Mouse (Mus musculus) mouse embryonic stem cell (cell line): ENCODE results near the gene Snap29.

ENCODE experiments used
- in situ Hi-C, 2 experiments: fragments of 300-500 bp; cut with MboI; formaldehyde crosslinking; loops; 1 replicate in 1 of 2; 3 replicates in 1 of 2; pipeline ENCODE4 v1.14.3; 2019 to 2020; ENCODE audit warnings: low sequenced_read_pairs in 2 of 2, low pct_unique_long_range_greater_than_20kb in 1 of 2, mixed read lengths in 1 of 2; ENCODE audit not compliant: unreplicated experiment in 1 of 2

The Snap29 gene

DNA sequence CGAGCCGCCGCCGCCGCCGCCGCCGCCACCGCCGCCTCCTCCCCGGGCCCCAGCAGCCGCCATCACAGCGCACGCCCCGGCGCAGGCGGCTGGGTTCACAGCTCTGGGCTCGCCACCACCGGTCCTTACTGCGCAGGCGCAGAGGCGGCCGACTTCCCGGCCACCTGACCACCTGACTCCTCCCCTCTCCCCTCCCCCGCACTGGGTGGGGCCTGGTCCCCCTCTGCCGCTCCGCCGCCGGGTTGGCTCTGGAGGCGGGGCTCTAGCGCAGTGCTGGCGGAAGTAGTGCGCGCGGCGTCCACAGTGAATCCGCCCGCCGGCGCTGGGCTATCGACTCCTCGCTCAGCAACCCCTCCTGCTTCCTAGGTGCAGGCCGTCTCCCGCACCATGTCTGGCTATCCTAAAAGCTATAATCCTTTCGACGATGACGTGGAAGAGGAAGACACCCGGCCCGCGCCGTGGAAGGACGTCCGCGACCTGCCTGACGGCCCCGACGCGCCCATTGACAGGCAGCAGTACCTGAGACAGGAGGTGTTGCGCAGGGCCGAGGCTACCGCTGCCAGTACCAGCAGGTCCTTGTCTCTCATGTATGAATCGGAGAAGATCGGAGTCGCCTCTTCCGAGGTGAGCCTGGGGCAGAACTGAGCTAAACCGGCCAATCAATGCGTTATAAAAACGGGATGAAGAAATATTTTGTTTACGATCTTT lies at the start of gene Snap29, which contains the start of gene Pi4ka:
Gene Snap29 (plus strand): TSS at position 251 of the 708 bp plus-strand sequence.
Gene Pi4ka (minus strand): TSS at position 579 of the 708 bp plus-strand sequence.
- in situ Hi-C loops = no loop called here

DNA sequence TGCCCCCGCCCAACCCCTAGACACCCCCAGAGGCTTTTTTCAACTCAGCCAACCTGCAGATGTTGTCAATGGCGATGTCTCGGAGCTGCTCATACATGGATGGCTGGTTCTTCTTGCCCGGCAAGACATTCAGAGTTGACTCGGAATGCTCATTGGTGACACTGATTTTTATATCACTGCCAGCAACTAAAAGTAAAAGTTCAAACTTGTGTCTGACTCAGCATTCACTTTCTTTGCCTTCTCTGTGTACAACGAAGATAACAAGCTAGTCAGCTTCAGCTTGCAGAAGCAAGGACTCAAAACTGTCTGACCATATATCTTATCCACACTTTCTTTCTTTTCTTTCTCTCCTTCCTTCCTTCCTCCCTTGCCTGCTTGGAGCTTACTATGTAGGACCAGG lies 49.8 kb upstream of the Snap29 start:
- in situ Hi-C loops = no loop called here

DNA sequence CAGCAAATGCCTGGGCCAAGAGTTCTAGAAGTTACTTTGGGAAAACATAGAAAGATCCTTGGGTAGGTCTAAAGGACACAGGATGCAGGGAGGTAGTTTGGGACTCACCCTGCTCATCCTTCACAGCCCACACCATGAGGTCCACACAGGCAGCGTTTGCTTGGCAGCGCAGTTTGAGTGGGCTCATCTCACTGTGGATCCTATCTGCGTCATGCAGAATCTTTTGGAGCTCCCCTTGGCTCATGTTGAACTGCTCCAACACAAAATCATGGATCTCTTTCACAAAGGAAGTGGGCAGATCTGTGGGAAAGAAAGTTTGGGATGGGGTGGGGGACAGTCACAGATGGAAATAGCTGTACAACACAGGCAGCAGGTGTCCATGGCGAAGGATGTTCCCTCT lies 47.0 kb upstream of the Snap29 start:
- in situ Hi-C loops = no loop called here

DNA sequence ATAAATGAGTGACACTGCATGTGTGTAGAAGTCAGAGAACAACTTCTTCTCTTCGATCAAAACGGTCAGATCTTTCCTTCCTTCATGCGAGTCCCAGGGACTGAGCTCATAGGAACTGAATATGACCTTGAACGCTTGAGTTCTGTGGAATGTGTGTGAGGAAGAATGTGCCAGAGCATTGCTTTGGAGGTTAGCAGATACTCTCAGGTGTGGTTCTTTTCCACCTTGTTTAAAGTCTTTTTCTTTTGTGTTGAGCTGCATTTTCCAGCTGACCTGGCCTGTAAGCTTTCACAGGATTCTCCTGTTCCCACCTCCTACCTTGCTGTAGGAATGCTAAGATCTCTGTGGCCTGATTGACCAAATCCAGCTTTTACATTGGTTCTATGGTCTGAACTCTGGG lies 23.5 kb upstream of the Snap29 start:
- in situ Hi-C loops = no loop called here

DNA sequence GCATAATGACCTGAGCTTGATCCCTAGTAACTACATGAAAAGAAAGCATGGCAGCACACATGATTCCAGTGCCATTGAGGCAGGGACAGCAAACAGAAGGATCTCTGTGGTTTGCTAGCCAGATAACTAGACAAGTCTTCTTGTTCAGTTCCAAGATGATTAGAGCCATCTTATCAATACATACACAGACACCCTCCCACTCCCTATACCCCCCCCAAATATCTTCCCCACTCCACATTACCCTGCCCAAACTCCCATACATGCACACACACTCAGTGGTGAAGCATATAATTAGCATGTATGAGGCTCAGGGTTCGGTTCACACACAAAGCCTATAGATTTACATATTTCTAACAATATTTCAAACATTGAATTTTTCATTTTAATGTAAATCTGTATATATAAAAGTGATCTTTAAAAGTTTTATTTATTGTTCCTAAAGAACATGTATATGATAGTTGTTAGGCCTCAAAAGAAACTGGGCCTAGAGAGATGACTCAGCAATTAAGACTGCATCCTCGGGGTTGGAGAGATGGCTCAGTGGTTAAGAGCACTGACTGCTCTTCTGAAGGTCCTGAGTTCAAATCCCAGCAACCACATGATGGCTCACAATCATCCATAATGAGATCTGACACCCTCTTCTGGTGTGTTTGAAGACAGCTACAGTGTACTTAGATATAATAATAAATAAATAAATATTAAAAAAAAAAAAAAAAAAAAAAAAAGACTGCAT lies 22.0 kb upstream of the Snap29 start:
- in situ Hi-C loops = no loop called here

DNA sequence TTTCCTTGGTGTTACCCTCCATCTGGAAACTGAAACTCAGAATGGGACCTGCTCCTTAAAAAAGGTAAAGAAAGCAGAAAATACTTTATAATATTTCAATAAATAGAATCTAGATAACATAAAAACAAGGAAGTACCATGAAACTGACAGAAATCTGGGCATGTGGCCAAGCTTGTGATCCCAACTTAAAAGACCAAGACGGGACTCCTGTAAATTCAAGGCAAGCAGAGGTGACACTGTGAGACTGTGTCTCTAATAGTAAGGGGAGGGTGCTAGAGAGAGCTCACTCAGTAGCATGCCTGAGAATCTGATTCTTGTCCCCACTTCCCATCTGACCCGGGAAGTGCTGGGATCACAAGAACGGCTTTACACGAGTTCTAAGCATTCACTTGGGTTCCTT lies 13.0 kb upstream of the Snap29 start:
- in situ Hi-C loops = no loop called here

DNA sequence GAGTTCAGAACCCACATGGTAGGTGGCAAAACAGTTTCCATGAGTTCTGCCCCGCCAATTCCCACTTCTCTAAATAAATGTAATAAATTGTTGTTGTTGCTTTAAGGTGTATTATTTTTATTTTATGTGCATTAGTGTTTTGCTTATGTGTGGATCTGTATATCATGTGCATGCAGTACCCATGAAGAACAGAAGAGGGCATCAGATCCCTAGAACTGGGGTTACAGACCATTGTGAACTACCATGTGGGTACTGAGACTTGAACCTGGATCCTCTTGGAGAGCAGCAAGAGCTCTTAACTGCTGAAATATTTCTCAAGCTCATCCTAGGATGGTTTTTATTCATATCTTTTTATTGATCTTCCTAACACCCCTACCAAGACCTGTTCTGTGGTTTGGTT lies 2.9 kb upstream of the Snap29 start:
- in situ Hi-C loops = no loop called here

DNA sequence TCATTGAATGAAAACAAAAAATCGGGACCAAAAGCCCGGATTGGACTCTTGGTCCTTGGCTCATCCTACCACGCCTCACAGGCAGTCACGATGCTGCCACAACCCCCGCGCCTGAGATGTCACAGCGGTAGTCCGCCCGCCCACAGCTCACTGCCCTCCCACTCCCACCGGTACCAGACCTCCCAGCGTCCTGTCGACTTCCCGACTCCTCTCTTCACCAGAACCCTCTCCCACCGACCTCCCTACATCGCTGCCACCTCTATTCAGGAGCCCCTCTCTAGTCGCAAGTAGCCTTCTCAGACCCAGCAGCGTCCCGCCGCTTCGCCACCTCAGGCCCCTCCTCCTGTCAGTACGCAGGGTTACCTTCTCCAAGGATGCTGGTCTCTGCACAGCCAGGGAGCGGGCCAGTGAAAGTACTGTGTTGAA lies 502 bp upstream of the Snap29 start:
- in situ Hi-C loops = no loop called here

DNA sequence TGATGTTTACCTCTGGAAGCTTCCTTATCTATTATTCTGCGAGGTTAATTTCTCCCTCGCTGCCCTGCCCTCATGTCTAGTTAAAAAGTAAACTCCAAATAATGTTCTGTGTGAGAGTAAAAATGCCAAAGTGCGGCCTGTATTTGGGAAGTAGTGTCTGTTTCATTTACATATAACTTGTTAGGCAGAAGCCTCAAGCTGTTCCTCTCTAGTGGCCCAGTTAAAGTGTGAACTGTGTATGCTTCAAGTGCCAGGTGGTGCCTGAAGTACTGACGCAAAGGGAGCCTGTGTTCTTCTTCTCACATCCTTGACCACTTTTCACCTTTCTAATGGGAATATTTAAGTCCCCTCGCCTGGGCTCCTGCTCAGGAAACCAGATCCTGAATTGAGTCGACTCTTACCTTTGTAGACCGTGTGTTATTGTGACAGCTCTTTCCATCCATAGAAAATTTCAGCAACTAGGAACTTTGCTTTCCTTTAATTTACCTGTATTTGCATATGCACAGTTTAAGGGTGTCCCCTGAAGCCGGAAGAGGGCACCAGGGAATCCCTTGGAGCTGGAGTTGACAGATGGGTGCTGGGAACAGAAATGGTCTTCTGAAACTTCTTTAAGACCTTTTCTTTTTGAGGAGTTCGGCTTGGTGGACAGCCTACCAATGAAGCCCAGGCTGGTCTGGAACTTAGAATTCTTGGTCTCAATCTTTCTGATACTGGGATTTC lies 886 bp downstream of the Snap29 start:
- in situ Hi-C loops = no loop called here

DNA sequence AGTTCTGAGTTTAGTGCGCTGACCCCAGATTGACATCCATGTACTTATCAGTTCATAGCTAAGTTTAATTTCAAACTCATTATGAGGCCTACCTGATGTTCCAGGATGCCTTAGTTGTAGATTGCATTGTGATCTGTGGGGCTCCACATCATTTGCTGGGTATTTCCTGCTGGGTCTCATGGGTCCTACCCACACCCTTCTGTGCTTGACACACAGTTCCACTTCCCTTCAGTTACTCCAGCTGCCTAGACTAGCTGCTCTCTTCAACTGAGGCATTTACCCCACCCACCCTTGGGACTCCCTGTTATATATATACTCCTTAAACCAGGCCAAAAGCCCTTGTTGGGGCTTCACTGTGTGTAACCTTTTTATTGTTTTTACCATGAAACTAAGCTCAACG lies 3.3 kb downstream of the Snap29 start:
- in situ Hi-C loops = no loop called here

DNA sequence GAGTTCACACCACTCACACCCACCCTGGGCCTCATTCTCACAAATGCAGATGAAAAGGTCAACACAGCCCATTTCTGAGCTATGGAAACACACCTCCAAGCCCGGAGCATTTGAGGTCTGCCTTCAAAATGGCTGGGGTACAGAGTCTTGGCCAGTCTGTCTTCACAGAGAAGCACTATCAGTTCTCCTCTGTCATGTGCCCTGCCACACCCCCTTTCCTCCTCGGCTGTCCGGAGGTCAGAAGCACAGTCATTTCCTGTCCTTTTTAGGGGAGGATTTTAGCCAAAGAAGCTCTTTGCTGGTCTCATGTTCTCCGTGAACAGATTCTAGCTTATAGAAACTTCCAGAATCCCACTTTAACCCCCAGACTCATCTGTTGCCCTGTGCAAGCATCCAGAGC lies 4.4 kb downstream of the Snap29 start:
- in situ Hi-C loops = no loop called here

DNA sequence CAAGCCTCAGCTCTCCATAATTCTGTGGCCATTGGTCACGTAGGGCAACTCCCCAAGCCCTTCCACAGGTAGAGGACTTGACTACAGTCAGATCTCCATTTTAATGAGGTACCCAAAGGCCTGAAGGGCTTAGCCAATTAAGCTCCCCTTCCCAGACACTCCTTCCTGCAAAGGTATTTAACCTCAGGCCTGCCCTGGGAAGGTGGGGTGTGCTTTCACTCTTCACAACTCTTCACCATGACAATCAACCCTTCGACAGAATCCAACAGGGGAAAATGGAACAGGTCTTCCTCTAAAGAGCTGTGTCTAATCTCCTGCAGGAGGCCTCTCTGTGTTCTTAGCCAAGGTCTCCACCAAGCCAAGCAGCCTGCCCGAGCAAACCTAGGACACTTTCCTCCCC lies 17.2 kb downstream of the Snap29 start:
- in situ Hi-C loops = no loop called here

DNA sequence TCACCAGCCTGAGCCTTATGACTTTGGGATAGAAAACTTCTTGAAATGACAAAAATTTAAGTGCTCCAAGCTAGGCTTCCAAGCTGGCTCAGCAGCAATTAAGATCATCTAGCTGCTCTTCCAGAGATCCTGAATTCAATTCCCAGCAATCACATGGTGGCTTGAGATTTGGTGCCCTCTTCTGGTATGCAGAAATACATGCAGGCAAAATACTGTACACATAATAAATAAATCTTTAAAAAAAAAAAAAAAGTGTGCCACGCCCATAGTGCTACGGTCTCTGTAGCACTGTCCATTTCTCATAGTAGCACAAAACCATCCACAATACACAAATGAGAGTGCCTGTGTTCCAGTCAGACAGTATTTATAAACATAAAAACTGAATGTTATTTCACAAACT lies 26.8 kb downstream of the Snap29 start:
- in situ Hi-C loops = no loop called here

DNA sequence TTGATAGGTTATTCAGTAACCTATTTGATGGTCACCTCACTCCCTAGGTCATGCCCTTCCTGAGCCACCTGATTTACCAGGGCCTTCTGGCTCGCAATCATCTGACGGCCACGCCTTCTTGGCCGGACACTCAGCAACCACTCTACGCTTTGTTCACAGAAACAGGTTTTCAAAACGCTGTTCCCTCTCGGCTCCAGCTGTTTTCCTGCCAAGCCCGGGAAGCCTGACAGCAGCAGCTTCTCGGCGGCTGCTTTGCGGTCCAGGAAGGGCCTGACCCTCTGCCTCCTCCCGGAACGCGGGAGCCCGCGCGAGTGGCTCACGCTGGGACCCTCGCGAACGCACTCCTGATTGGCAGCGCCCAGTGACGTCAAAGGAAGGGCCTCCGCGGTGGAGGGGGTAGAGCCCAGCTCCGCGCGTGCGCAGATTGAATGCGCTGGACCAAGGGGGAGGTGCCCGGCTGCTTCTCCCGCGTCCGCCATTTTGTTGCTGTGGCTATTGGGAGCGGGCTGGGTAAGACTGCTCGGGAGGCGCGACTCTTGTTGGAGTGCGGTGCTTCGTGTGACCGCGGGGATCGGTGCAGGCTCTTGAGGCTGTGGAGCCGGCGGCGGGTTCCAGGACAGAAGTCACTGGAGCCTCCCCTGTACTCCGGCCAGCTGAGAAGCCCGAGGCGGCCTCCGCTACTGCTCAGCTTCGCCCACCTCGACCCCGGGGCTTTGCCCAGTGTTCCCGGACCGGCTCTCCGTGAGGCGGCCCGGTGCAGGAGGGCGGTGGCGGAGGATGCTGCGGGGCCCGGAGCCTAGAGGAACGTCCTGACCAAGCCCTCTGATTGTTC lies 46.0 kb downstream of the Snap29 start, which contains the start of gene Crkl:
Gene Crkl (plus strand): TSS at position 447 of the 832 bp plus-strand sequence.
- in situ Hi-C loops = no loop called here

DNA sequence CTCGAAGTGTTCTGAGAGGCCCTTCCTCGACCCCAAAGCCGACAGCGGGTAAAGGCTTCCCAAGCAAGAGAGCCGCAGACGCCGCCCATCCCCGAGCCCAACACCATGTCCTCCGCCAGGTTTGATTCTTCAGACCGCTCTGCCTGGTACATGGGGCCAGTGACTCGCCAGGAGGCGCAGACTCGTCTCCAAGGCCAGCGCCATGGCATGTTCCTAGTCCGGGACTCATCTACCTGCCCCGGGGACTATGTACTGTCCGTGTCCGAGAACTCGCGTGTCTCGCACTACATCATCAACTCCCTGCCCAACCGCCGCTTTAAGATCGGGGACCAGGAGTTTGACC lies 46.6 kb downstream of the Snap29 start:
- in situ Hi-C loops = no loop called here

DNA sequence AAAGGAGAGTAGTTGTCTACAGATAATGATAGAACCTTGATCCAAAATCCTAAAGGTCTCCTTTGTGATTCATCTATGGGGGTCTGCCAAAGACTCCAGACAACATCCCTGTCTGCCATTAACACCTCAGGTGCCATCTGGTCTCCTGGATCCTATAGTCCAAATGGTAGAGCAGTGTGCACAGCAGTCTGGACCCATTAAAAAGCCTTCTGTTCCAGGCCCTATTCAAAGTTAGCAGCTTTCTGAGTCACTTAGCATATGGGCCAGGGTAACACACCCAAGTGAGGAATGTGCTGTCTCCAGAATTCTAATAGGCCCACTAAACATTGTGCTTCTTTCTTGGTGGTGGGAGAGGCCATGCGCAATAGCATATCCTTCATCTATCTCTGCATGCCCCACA lies 51.1 kb downstream of the Snap29 start:
- in situ Hi-C loops = no loop called here

DNA sequence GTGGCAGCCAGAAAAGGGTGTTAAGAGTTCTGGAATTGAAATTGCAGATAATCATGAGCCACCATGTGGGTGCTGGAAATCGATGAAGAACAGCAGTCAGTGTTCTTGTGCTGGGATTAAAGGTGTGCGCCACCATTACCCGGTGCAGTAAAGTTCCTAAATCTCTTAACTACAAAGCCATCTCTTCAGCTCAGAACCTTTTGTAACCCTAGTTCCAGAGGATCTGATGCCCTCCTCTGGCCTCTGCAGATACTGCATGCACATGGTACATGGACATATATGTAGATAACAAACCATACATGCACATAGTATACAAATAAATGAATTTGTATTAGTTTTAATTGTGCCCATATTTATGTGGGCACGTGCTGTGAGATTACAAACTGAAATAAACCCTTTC lies 54.5 kb downstream of the Snap29 start:
- in situ Hi-C loops = no loop called here

DNA sequence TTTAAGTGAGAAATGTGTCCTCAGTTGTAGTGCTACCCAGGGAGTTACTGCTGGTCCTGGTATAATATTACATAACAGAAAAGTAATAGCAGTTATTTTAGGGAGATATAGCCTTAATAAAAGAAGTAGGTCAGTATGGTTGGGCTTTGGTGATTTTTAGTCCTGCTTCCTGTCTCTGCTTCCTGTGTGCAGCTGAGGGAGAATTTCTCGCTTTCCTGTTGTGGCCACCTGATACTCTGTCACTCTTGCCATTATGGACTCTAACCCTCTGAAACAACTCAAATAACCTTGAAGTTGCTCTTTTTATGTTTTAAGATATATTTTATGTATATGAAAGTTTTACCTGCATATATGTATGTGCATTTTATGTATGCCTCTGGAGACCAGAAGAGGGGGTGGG lies 55.8 kb downstream of the Snap29 start:
- in situ Hi-C loops = no loop called here

DNA sequence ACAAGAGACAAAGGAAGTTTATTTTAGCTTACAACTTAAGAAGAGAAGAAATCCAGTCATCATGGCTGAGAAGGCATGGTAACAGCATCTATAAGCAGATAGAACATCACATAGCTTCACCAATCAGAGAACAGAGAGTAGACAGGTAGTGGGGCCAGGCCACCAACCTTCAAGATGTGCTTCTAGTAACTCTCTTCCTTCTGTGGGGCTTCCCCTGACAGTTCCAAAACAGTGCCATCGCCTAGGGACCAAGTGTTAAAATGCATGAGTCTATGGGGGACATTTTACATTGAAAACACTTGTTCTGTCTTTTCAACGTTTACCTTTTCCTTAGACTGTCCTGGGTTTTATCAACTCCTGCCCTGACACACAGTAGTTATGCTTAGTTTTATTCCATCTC lies 57.4 kb downstream of the Snap29 start:
- in situ Hi-C loops = no loop called here
